Mouse (Mus musculus) megakaryocyte, embryonic 14.5 days (primary cell): Measurements from ENCODE around the gene Sall2. TPM values are rescaled to one million over a fixed set of nuclear protein-coding genes. Genes with fewer than 3 reads are reported as not detected.
"Not testable (repeated sequence)": the region's sequence is repeated elsewhere in the genome, so short reads cannot be mapped to it uniquely, and the experiment has no call there.

Source experiments
- H3K27me3 ChIP-seq: replicated peaks from 2 replicates; pipeline ENCODE3; 2012; ENCODE audit warnings: inconsistent platforms
- H3K36me3 ChIP-seq: replicated peaks from 2 replicates; pipeline ENCODE3; 2012; ENCODE audit warnings: low read length, inconsistent platforms, mixed read lengths
- H3K4me1 ChIP-seq: 2 replicates; pipeline ENCODE4 v1.6.1; 2012; ENCODE audit warnings: inconsistent platforms
- H3K4me3 ChIP-seq: replicated peaks from 2 replicates; pipeline ENCODE3; 2012; ENCODE audit warnings: moderate library complexity, mild to moderate bottlenecking, inconsistent platforms
- H3K9me3 ChIP-seq: 2 replicates; pipeline ENCODE4 v1.6.1; 2012; ENCODE audit warnings: inconsistent platforms
- FLI1 ChIP-seq: IDR thresholded peaks from 2 replicates; pipeline ENCODE4 v1.6.1; 2012; ENCODE audit warnings: low read length, inconsistent platforms, mixed read lengths
- GATA1 ChIP-seq: IDR thresholded peaks from 3 replicates; pipeline ENCODE4 v1.6.1; 2012; ENCODE audit warnings: mixed read lengths, low read length, inconsistent platforms, borderline replicate concordance
- polyA plus RNA-seq: library from polyadenylated mRNA; stranded (reverse); fragments of >175 nt; gene quantifications from 2 replicates; pipeline ENCODE4 v1.2.3, GENCODE M21; 2012; ENCODE audit warnings: low replicate concordance; ENCODE audit not compliant: insufficient read depth

Gene Sall2
- polyA plus RNA-seq, 1 experiment = 0.02 TPM

DNA sequence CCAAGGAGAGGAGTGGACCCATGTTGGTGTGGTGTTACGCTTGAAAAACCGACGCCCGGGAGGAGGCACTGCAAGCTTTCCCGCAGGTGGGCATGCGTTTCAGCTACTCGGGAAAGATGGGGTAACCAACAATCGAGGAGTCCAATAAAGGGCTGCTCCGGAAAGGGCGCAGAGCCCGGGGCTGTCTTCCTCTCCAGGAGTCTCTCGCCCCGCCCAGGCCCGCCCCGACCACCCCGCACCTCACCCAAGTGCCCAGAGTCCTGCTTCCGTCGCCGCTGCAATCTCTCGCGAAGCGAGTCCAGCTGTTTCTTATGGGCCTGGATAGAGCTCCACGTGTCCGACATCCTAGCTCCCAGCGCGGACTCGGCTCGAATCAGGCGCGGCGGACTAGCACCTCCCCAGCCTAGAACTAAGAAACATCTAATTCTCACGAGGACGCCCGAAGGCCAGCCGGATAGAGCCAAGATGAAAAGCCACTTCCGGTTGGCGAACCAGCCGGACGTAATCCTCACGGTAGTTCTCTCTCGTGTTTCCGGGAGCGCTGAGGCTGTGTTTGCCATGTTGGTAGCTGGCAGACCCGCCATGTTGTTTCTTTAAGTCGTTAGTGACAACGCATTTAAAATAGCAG is 23.8 kb downstream of the Sall2 start, which contains the start of gene Mettl3:
TSS of gene Mettl3 (minus strand) at position 485 of the 628 bp plus-strand sequence.
- H3K9me3 ChIP-seq = no peaks in the 10 kb centered on the region
- H3K4me1 ChIP-seq = peaks cover 14% of the 10 kb centered on the region
- H3K27me3 ChIP-seq = no peaks in the 10 kb centered on the region
- H3K36me3 ChIP-seq = peaks cover 8% of the 10 kb centered on the region
- peak within 1 kb of the TSS; percentile 95 for H3K4me3 ChIP-seq
- TF ChIP-seq GATA1 = no peak
- TF ChIP-seq FLI1 = peak; percentile 87; the same call in 1 of the 2 replicates

DNA sequence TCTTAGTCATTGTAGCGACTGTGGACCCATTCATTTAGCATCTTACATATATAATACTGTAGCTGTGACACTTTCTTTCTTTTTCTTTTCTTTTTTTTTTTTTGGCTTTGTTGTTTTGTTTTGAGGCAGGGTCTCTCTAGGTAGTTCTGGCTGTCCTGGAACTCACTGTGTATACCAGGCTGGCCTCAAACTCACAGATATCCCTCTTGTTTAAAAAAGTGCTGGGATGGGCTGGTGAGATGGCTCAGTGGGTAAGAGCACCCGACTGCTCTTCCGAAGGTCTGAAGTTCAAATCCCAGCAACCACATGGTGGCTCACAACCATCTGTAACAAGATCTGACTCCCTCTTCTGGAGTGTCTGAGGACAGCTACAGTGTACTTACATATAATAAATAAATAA is 25.0 kb downstream of the Sall2 start:
- H3K9me3 ChIP-seq, H3K4me3 ChIP-seq, H3K27me3 ChIP-seq: not testable (repeated sequence)
- Histone ChIP-seq H3K36me3 (peaks cover 20% of the 10 kb centered on the region), H3K4me1 (peaks cover 14% of the 10 kb centered on the region)

DNA sequence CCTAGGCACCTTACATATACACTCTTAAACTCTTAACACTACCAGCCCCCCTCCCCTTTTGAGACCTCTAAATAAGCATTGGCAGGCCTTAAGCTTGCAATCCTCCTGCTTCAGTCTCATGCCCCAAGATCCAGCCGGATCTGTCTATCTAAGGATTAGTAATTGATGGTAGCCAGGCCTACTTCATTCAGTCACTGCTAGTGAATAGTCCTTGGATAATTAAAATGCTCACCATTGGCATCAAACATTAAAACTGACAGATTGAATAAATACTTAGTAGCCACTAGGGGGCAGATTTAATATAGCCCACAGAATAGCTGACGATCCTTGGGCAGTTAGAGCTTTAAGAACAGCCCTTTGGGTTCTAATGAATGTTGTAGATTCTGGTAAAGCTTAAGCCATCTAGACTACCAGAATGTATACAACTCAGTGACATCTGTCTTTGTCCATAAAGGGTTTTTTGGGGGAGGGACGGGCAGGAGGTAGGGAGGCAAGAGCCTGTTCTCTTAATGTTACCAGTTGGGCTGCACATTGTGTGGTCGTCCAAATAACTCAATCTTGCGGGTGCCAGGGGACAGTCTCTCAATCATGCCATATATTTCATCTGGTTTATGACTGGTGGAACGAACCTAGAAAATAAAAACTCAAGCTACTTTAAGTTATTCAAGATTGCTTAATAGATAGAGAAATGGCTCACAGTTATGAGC is 32.9 kb downstream of the Sall2 start:
- Histone ChIP-seq H3K36me3 (peaks cover 94% of the 10 kb centered on the region), H3K4me1 (no peaks in the 10 kb centered on the region), H3K27me3 (no peaks in the 10 kb centered on the region), H3K4me3 (no peak overlapping the region), H3K9me3 (no peaks in the 10 kb centered on the region)
- TF ChIP-seq FLI1 (no peak), GATA1 (no peak)

DNA sequence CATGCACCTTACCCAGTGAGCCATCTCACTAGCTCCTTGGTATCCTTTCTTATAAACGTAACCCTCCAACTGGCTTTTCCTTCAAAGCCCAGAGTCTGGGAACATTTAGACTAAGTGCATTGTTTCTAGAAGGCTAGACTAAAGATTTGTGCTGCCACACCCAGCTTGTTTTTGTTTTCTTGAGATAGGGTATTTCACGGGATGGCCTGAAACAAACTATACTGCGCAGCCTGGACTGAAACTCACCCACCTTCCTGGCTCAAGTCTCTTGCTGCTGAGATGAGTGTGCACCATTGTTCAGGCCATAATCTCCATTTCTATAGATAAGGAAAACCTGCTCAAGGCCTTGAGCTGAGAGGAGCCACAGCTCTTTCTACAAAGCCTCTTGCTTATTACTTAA is 44.4 kb downstream of the Sall2 start:
- TF ChIP-seq GATA1 (no peak), FLI1 (no peak)
- Histone ChIP-seq H3K4me3 (no peak overlapping the region), H3K9me3 (no peaks in the 10 kb centered on the region), H3K27me3 (no peaks in the 10 kb centered on the region), H3K36me3 (peaks cover 62% of the 10 kb centered on the region), H3K4me1 (peaks cover 27% of the 10 kb centered on the region)

DNA sequence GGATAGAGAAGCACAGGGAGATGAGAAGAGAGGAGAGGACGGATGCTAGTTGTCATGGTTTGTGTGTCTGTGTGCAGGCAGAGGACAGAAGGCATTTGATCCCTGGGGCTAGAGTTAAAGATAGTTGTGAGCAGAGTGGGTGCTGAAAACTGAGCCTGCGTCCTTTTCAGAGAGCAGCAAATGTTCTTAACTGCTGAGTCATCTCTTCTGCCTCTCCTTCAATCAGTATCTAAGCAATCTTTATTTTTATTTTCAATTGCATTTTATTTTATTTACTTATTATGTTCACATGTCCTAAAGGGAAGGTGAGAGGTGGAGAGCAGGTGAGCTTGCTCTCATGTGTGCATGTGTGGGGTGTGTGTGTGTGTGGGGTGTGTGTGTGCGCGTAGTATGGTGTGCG is 44.9 kb downstream of the Sall2 start:
- Histone ChIP-seq H3K27me3 (no peaks in the 10 kb centered on the region), H3K9me3 (no peaks in the 10 kb centered on the region), H3K4me1 (peaks cover 27% of the 10 kb centered on the region), H3K4me3 (peak overlapping the region; percentile 28), H3K36me3 (peaks cover 58% of the 10 kb centered on the region)
- no peak for TF ChIP-seq FLI1
- TF ChIP-seq GATA1 = no peak

DNA sequence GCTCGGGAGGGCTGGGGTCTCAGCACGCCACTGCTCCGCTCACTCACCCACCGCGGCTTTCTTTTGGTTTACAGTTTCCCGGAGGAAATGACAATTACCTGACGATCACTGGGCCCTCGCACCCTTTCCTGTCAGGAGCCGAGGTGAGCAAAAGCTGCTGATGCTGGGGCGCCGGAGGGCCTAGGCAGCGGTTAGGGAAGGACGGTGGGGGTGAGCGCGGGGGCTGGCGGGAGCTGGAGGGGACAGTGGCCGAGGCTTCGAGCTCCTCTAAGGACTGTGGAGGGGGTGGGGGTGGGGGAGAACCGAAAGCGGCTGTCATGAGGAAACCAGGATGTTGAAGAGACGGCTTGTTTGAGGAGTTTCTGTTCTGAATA is 48.8 kb downstream of the Sall2 start:
- H3K9me3 ChIP-seq = no peaks in the 10 kb centered on the region
- peak overlapping the region; percentile 98 for H3K4me3 ChIP-seq
- H3K36me3 ChIP-seq = peaks cover 30% of the 10 kb centered on the region
- TF ChIP-seq GATA1 = no peak
- no peak for TF ChIP-seq FLI1
- no peaks in the 10 kb centered on the region for H3K27me3 ChIP-seq
- peaks cover 30% of the 10 kb centered on the region for H3K4me1 ChIP-seq

DNA sequence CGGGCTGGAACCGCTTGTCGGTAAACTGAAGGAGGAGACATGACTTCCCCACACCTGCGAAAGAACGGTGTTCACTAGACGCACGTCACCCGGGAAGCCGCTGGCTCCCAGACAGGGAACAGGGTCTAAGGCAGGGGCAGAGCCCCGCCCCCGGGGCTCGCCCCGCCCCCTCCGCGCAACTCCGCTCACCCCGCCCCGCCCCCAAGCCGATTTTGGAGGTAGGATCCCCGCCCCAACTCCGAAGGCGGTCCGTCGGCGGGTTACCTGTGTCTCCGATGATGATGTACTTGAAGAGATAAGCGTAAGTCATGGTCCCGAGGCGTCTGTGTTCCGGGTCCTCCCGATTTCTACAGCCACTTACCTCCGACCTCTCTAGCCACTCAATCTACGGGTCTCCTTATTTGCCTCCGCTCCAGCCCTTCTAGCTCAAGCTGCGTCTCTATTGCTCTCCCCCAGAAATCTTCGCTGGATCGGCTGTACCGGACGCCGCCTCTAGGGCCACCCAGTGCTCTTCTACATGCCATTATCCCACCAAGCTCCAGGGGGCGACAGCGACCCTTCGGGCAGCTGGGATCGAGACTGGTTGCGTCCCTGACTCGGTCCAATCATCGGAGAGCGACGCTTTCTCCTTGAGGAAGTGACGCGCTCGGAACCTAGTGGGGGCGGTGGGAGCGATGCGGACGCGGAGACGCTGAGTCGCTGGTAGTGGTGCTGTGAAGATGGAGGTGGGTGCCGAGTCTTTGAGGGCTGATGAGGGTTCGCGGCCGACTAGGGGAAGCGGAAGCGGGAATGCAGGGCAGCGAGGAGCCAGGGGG is 49.4 kb downstream of the Sall2 start, which contains the start of the genes Tox4 and Rab2b:
TSS of gene Tox4 (plus strand) at position 215 of the 815 bp plus-strand sequence.
TSS of gene Rab2b (minus strand) at position 614 of the 815 bp plus-strand sequence.
- H3K9me3 ChIP-seq = no peaks in the 10 kb centered on the region

DNA sequence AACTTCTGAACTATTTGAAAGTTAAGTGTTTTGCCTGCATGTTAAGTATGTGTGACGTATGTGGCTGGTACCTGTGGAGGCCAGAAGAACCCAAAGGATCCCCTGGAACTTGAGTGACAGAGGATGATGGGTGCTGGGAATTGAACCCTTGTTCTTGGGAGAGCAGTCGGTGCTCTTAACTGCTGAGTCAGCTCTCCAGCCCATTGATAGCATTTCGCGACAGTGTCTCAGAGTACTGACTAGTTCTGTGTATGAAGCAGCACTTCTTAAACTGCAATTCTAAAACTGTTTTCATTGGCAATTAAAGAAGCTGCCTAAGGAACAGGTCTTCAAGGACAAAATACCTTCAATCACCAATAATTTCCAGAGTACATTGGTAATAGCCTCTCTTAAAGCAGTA is 51.4 kb downstream of the Sall2 start:
- peaks cover 29% of the 10 kb centered on the region for H3K36me3 ChIP-seq
- no peaks in the 10 kb centered on the region for H3K9me3 ChIP-seq
- H3K4me1 ChIP-seq = peaks cover 15% of the 10 kb centered on the region; the same call in 1 of the 2 replicates
- H3K27me3 ChIP-seq = no peaks in the 10 kb centered on the region
- no peak for TF ChIP-seq GATA1
- no peak for TF ChIP-seq FLI1
- no peak overlapping the region for H3K4me3 ChIP-seq

More for the DNA sequence above, 49.4 kb downstream of the Sall2 start, which contains the start of the genes Tox4 and Rab2b:
- peaks cover 28% of the 10 kb centered on the region for H3K4me1 ChIP-seq
- TF ChIP-seq GATA1 = no peak
- TF ChIP-seq FLI1 = no peak
- H3K4me3 ChIP-seq = peak within 1 kb of the TSS; percentile 98
- H3K36me3 ChIP-seq = peaks cover 30% of the 10 kb centered on the region
- no peaks in the 10 kb centered on the region for H3K27me3 ChIP-seq

DNA sequence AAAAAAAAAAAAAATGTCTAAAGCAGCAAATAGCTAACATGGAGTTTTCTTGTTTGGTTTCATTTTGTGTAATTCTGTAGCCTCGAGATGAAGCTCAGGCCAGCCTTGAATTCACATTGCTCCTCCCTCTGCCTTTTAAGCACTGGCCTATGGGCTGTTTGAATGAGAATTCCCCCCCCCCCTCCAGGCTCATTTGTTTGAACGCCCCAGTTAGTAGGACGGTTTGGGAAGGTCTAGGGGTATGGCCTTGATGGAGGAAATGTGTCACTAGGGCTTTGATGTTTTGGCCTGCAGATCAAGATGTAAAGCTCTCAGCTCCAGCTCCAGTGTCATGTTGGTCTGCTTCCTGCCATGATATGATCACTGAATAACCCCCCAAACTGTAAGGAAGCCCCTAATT is 55.8 kb downstream of the Sall2 start:
- H3K36me3 ChIP-seq = peaks cover 36% of the 10 kb centered on the region
- H3K4me1 ChIP-seq = peaks cover 7% of the 10 kb centered on the region; the same call in 1 of the 2 replicates
- no peak overlapping the region for H3K4me3 ChIP-seq
- H3K27me3 ChIP-seq = no peaks in the 10 kb centered on the region
- H3K9me3 ChIP-seq = no peaks in the 10 kb centered on the region
- TF ChIP-seq GATA1 (no peak), FLI1 (no peak)

Other genes with a start within 250 kb of the Sall2 start
- 1.1 and 32.3 TPM in 2 replicates for gene Hnrnpc, start 224.7 kb downstream of the Sall2 start, polyA plus RNA-seq
- gene Rpgrip1, start 218.1 kb downstream of the Sall2 start, polyA plus RNA-seq = not detected in 2 replicates
- gene Supt16, start 131.3 kb downstream of the Sall2 start, polyA plus RNA-seq = 2.4 and 9.0 TPM in 2 replicates
- gene Chd8, start 71.0 kb downstream of the Sall2 start, polyA plus RNA-seq = 5.5 and 6.5 TPM in 2 replicates
- gene Tox4, start 49.6 kb downstream of the Sall2 start, polyA plus RNA-seq = 9.7 and 15.1 TPM in 2 replicates
- 0.45 and 1.5 TPM in 2 replicates for gene Rab2b, start 49.2 kb downstream of the Sall2 start, polyA plus RNA-seq
- 2.5 TPM in 1 of 2 replicates, not detected in the other for gene Mettl3, start 23.6 kb downstream of the Sall2 start, polyA plus RNA-seq
- gene Olfr1513, start 27.6 kb upstream of the Sall2 start, polyA plus RNA-seq = 0.32 TPM in 1 of 2 replicates, not detected in the other
- gene Olfr1512, start 50.4 kb upstream of the Sall2 start, polyA plus RNA-seq = not detected in 2 replicates
- gene Olfr1511, start 68.6 kb upstream of the Sall2 start, polyA plus RNA-seq = not detected in 2 replicates
- gene Olfr1510, start 85.6 kb upstream of the Sall2 start, polyA plus RNA-seq = not detected in 2 replicates
- not detected in 2 replicates for gene Olfr1509, start 114.2 kb upstream of the Sall2 start, polyA plus RNA-seq
- gene Olfr1508, start 138.7 kb upstream of the Sall2 start, polyA plus RNA-seq = not detected in 2 replicates
- not detected in 2 replicates for gene Olfr1507, start 167.0 kb upstream of the Sall2 start, polyA plus RNA-seq